Mouse (Mus musculus): ENCODE measurements at regions not wholly inside any gene's neighbourhood (a gene's known extent, or its start where the extent isn't known, plus 50 kb on each side); places are given as distances from the start of the nearest gene placed in this dataset.

DNA sequence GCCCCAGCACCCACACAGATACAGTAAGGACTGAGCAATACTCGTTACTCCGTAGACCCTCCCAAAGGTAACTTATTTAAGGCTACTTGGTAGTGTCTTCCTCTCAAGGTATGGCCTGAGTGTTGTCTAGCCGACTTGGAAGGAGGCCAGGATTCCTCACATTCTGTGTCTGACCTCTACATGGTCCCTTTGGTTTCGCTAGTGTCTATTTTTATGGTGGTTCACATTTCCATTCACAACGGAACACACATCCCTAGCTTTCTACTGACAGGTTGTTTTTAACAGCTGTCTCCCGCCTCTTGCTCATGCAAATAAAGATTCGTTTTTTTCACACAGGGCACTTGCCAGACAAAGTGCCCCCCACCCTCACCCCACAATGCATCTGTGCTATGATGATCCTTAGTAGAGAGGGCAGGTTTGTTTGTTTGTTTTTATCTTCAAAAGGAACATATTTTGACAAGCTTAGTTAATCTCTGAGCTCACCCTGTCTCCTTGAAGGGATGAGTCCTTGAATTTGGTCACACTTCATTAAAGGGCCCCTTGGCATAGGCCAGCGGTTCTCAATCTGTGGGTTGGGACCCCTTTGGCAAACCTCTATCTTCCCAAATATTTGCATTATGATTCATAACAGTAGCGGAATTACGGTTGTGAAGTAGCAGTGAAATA is 52.7 kb downstream of the Phlda1 start:
- DNase-seq: no peak

DNA sequence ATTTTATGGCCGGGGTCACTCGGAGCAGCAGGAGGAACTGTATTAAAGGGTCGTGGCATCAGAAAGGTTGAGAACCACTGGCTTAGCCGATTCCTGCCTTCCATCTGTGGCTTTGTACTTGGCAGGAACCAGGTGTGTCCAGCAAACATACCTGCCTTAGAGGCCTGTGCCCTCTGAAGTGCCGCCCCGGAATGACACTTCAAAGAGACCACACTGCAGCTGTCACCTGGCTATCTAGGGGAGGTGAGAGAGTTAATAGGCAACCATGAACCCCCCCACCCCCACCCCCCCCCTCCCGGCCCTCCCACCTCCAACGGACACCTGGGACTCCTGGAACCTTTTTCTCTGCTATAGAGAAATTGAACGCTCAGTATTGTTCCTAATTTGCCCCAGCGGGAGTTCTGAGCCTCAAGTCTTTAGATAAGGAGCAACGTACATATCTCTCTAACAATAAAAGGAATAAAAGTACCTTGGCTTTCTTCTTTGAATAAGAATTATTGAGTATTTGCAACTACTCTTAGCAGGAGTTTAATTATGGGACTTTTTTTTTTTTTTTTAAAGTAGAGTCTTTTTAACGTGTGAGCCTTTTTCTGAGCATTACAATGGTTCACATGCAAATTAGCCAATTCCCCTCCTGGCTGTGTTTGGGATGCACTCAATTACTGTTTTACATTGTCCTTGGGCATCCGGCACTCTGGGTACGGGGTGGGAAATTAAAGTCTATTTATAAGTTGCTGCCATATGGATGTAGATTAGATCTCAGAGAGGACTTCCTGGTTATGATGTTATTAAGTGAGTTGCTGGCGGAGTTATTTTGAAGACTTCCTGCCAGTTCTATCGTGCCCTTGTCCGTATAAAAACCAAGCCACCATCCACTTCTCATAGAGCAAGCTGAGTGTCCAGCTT is 53.5 kb downstream of the Phlda1 start:
- no peak for DNase-seq

DNA sequence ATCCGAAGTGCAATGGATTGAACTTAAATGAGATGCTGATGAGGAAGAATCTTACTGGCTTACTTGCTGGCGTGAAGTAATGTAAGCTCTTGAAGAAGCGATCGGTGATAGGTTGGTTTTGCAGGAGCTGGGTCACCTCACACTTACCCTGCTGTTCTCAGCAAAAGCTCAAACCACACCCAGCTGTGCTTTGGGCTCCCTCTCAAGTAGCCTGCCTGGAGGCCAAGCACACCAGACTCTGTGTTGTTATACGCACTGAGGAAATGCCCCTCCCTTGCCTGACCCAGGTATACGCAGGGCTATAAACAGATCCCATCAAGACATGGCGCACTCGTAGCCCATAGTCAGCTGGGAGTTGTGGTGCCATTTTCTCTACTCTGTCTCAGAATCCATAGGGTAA is 56.5 kb downstream of the Phlda1 start:
- no peak for DNase-seq

DNA sequence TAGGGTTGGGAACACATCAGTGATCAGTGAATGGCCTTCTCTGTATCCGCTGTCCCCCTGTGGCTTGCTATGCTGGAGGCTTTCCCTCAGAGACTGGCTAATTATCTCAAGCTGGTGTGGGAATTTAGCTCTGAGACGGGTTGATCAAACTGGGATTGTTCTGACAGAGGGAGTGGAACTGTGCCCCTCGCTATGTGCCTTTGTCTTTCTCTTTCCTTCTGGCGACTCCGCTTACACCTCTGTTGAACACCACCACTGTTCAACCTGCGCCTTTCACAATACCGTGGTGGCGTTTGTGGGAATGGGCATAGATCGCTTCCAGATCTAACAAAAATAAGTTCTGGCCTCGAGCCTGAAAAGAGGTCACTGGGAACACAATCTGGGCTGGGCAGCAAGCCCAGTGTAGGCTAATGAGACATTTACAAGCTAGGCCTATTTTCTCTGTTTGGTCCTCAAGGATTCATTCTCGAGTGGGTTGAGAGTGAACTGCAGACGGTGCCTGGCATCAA is 60.8 kb downstream of the Phlda1 start:
- peak; percentile 63 for DNase-seq

DNA sequence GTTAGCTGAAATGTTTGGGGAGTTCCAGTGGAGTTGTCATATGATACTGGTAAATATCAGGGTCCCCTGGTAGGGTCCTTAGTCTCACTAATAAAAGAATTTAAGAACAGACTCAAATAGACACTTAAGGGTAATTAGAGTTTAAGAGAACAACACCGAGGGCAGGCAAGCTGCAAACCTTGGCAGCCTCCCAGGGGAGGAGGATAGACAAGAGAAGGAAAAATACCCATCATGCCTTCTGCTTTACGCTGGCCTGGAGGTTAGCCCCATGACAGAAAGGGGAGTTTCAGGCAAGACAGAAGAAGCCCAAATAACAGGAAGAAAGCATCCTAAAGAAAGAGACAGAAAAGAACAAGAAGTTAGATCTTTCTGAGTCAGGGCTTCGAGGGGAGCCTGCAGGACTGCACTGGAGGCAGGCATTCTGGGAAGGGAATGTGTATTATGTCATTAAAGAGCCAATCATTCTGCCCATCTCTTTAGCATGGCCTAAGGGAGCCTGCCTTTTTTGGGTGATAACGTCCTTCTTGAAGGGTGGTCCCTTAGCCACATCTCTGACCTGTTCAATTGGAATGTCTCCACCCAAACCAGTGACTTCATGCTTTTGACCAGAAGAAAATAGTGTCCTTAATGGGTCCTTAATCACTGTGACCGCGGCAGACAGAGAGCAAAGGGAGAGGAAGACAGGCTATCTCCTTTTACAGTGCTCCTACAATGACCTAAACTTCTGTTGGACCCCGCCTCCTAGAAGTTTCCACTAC is 64.6 kb downstream of the Phlda1 start:
- DNase-seq: no peak

DNA sequence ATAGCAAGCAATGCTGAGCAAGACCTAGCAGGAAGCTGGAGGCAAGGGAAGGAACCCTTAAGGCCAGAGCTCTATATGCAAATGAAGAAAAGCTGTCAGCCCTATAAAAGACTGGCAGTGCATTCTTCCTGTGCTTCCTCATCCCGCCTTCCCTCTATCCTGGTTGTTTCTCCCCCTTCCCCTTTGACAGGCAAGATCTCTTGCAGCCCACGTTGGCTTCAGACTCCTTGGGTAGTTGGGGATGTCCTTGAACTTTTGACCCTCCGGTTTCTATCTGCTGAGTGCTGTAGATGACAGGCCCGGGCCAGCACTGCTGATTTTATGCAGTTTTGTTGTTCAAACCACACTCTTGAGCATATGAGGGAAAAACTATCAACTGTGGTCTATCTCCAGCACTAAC is 68.1 kb downstream of the Phlda1 start:
- no peak for DNase-seq

DNA sequence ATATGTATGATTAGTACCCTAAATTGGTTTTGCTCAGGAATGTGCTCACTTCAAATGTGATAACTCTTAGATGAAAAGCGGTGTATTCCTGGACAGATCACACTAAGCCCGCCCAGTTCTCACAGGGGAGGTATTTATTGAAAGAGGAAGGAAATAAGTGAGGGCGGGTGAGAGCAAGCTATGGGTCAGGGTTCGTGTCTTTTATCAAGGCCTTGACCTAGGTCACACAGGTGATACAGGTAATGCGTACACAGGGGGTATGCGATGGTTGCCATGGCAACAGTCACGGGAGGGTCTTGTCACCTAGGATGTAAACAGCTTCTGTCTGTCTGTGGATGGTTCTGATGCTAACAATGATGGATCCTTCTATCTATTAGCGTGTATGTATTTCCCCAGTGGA is 68.7 kb downstream of the Phlda1 start:
- no peak for DNase-seq

DNA sequence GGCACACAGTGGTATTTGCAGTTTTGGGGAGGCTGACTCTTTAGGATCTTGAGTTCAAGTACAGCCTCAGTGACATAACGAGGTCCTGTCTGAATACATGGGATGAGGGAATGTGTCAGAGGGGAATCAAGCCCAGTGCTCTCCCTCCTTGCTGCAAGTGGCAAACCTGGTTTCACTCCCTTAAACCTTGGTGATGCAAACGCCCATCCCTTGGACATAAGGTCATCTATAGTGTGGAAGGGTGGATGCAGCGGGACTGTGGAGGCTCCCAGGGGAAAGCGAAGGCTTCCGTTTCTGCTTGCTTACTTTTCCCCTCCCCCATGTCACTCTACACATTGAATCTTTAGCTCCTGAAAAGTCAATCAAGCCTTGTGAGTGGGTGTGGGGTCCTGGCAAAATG is 69.2 kb downstream of the Phlda1 start:
- DNase-seq: no peak

DNA sequence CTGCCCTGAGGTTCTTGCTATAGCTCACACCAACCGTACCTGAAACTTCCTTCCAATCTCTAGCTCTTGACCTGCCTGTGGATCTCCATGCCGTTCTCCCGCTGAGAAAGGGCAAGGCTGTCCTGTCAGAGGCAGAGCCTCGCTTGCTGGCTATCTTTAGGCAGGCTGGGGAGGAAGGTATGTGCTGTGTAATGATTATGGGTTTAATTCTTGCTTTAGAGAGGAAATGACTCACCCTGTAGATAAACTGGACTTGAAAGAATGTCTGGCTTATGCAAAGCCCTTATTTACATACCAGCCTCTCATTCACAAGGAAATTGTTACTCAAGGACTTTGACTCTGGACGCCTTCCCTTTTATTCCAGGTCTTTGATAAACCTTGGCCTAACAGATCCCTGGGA is 69.8 kb downstream of the Phlda1 start:
- DNase-seq: no peak

DNA sequence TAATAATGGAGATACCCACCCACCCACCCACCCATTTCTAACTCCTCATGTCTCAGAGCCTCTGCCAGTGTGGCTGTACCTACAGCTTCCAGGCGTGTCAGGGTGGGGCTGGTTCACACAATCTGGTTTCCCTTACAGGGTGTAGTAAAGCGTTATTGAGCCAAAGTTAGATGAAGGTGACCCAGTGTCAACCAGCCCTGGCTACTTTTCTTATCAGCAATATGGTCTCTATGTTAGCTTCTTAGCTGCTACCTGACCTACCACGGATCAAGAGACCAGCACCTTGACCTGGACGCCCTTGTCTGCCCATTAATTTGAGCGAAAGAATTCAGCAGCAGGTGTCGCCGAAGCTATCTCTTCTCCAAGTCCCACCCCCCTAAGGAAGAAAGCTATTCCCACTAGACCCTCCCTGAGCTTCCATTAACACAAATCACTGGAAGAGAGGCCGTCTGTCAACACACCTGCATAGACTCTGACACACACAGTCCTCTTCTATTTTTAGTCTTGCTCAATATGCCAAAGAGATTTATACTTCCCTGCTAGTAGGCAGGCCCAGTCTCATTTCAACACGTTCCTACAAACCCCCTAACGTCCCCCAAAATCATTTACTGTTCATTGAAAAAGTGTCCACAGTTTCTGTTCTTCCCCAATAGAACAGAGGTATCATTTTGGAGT is 70.4 kb downstream of the Phlda1 start:
- no peak for DNase-seq

DNA sequence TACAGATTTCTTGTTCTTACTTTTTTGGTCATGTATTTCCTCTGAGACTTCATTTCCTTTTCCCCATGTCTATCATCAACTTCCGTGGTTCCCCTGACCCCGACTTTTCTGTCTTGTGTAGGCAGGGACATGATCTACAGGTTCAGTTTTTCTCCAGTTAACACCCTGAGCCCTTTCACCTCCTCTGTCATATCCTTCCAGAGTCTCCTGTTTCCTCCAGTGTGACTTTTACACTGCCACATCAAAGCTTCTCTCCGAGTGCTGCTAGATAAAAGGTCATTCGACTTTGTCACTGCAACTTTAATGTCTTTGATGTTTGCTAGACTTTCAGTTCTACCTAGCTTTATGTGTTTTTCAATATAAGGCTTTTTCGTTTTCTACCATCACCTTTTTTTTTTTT is 72.5 kb downstream of the Phlda1 start:
- no peak for DNase-seq

DNA sequence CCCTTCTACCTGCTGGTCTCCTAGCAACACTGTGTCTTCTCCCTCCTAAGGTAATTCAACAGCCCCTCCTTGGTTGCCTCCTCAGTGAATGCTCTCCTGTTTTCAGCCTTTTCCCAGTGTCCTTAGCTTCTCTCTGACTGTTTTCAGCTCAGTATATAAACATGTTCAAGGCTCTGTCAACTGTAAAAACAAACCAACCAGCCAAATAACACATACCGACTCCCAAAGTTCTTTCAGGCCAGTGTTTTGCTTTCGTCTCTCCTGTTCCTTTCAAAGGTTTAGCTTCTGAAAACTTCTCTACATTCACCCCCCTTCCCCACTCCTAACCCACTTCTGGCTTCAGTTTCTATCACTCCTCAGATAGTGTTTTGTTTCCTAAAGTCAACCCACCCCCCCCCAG is 73.4 kb downstream of the Phlda1 start:
- DNase-seq: no peak

DNA sequence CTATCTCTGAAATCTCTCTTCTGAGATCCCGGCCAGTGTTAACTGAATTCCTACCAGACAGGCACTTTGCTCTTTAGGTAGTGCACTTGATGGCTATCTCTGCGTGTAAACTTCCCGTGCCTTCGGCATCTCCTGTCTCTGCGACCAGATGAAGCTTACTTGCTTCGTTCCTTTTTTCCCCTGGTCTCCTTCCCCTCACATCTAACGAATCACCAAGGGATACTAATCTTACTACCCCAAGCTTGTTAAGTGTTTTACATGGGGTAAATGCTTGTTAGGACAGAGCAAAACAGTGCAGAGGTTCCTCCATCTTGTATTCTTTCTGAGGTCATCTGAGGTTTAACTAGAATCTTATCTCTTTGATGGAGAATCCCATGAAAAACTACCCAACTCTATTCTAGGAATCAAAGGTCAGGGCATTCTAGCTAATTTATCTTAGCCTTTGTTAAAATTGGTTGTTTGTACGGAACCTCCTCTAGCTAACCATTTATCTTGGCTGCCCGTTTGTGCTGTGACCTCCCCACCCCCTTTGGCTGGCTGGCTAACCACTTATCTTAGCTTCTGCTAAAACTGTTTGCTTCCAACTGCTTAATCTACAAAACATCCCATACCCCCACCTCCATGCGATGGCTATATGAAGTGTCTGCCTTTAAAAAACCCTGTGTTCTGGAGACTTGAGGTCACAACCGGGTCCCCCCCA is 74.5 kb downstream of the Phlda1 start:
- DNase-seq: no peak

DNA sequence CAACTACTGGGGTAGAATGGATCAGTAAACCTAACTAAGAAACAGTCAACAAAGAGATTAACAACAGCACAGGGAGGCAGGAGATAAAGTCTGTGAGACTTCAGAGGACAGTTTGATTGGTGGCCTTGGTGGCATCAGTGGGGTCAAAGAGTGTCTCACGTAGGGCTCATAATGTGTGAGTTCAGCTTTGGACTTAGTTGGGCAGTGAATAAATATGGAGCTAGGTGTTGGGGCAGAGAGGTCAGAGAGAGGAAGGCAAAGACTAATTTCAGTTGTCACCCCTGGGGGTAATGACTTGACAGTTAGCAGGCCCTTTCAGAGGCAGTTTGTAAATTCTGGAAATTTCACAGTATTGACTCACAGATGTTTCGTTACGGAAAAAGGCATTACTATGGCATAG is 75.8 kb downstream of the Phlda1 start:
- no peak for DNase-seq

DNA sequence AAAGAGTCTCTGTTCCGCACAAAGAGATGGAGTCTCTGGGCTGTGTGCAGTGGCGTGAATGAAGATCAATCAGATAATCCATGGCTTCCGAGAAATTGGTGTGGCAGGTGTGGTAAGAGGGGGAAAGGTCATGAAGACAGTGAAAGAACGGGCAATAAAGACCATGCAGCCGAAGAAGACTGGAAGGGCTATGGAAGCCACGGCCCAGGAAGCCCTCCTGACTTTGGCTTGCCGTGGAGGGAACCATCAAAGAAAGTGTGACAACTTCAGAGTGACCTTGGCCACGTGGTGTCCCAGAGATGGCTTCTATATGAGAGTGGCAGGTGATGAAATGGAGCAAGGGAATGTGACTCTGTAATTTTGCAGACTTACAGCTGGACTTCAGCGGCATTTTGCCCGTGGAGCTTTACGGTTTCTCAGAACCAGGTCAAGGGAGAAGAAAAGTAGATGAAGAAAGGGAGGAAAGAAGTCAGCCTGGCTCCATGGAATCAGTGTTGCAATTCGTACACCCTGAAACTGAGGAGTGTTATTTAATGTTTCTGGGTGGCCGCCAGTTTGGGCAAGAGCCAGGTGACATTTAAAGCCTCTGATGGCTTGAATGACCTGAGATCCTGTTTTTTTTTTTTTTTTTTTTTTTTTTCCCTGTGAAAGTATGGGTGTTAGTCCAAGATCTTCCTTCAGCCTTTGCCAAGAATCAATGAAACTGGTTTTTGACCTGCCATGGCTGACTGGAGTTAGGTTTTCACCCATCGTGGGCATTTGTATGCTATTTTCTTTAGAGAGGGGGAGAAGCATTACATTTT is 76.4 kb downstream of the Phlda1 start:
- no peak for DNase-seq

DNA sequence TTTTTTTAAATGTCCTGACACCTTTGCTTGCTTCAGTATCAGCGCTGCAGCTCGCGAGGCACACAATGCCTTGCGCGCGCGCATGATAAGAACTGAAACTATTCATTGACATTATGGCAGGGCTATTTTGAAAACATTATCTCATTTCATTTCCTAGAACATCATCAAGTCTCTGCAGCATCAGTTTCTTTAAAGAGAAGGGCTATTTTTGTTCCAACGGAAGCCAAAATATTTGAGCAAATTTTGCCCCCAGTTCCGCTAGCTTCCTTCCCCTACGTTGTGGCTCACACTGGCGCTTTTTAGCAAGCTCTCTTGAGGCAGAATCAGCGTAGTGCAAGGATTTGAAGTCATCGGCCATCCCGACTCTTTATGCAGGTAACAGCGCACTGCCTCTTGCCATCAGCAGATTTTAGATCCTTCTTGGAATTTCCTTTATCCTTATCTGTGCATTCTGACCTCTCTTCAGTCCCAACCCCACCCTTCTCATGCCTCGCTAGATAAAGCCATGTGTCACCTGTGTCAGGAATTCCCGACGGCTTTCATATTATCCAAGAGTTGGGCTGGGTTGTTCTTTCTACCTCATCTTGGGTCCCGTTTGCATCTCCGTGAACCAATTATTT is 77.1 kb downstream of the Phlda1 start:
- DNase-seq: no peak

DNA sequence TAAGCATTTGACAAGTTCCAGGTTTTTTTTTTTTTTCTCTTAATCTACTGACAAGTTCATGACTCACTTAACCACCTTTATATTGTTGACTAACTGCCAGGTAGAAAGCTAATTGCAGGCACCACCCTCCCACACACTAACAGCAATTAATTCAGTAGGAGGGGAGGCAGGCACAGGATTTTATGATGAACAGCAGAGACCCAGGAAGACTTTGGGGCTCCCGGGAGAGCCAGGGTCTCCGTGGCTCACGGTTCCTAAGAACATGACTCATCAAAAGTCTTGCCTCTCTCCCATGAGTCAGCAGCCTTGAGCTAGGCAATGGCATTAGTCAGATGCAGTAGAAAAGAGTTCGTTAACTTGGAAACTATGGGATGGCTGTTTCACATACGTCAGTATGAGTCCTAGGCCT is 77.7 kb downstream of the Phlda1 start:
- no peak for DNase-seq

DNA sequence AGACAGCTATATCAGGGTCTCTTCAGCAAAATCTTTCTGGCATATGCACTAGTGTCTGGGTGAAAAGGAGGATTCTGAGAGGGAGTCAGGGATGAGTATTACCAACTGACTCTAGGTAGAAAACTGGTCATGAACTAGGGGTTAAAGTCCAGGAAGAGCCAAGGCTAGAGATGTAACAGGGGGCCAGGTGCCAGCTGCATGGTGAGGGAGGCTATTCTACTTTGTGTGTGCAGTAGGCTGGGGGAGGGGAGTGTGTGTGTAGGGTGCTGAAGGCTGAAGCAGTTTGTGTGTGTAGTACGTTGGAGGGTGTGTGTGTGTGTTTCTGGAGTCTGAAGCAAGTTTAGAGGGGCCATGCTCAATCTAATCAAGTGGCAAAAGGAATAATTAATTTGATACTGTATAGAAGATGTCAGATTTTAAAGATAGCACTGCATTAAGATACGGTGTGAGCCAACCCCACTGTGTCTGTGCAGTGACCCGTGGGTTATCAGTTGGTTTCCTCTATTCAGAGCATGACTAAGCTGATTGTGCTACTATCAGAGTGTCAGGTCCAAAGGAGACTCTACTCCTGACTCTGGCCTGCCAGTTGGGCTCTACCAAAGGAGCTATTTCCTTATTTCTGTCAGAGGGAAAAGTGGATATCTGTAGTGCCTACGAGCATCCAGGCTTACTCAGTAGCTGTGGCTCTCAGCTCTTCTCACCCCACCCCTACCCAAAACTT is 82.0 kb downstream of the Phlda1 start:
- no peak for DNase-seq

DNA sequence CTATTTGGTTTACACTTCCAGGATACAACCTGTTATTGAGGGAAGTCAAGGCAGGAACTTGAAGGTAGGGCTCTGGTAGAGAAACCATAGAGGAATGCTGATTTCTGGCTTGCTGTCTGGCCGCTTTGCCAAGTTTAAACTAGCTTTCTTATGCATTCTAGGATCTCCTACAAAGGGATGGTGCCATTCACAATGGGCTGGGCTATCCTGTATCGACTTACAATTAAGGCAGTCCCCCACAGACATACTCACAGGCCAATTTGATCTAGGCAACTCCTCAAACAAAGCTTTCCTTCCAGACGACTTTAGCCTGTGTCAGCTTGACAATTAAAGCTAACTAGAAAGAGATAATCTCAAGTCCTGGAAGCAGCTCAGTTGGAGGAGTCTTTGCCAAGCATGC is 83.1 kb downstream of the Phlda1 start:
- DNase-seq: no peak

DNA sequence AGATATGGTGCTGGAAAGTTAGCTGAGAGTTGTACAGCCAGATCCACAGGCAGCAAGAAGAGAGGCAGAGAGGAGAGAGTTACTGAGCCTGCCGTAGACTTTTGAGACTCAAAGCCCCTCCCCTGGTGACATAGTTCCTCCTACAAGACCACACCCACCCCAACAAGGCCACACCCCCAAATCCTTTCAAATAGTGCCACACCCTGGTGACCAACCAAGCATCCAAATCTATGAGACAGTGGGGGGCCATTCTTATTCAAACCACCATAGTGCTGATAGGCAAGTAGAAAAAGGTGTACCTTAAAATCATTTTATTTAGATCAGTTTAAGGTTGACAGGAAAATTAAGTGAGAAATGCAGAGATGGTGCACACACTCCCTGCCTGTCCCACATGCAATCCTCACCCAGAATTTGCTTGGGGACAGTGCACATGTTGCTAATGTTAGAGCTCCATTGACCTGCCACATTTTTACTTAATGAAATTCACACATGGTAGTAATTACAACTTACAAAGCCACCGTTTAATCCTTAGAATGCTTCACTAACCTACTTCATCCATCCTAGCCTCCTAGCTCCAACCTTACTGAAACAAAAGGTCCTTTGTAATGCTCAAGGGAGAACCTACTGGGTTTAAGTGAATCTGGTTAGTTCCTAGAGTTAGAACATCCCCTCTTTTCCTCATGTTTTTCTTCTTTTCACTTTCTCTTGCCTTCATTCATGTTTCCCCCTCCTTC is 86.5 kb downstream of the Phlda1 start:
- DNase-seq: no peak

Data from right cerebral cortex, postnatal 4 days (tissue).